Mouse (Mus musculus): Measurements from ENCODE around the gene Urm1.
A peak's percentile ranks its signal among the peaks of the same experiment; 100 is the strongest.
"Not testable (repeated sequence)": the region's sequence is repeated elsewhere in the genome, so short reads cannot be mapped to it uniquely, and the experiment has no call there.

Gene Urm1

DNA sequence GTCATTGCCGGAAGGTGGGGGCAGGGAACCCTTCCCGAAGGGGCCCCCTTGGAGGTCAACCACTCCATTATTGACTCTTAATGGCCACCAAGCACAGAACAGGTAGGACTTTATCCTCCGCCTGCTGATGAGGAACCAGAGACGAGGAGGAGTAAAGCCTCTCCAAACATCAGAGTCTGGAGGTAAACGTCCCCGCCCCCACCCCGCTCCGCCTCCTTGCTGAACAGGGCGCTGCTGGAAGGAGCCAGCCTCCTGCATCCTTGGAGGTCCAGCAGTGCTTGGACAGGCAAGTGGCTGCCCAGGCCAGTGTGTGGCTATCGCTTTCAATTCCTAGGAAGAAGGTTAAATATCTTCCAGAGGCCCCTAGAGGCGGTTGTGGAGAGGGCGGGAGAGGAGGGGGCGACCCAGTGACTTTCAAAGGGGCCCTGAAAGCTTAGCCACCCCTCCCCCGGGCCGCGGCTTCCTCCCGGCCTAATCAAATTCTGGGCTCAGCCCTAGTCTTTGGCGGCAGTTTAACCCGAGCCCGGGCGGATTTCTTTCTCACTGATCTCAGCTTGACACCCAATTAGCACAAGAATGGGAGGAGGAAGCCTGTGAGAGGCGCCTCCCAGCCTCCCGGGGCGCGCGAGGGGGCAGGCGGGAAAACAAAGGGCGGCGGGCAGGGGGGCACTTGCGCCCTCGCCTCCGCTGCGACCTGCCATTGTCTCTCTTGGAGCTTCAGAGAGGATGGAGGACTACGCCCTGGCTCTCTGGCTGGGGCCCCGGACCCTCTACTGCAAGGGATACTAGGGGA lies at the start of gene Urm1:
Gene Urm1, plus strand, starts transcription at position 51 of the 793 bp plus-strand sequence.
- DNase-seq (ENCODE audit: low read depth, low spot score) = peak; percentile 74

GRCm38 (mm10) chr2:29770162-29770561 lies 49.7 kb upstream of the Urm1 start:
- no peak for DNase-seq (ENCODE audit: low read depth, low spot score)

GRCm38 (mm10) chr2:29771611-29772461 lies 48.0 kb upstream of the Urm1 start:
- no peak for DNase-seq (ENCODE audit: low read depth, low spot score)

GRCm38 (mm10) chr2:29773323-29773722 lies 46.6 kb upstream of the Urm1 start:
- no peak for DNase-seq (ENCODE audit: low read depth, low spot score)

- not testable (repeated sequence) for DNase-seq (ENCODE audit: low read depth, low spot score)
Observed at GRCm38 (mm10) chr2:29781256-29781655, 38.6 kb upstream of the Urm1 start.

GRCm38 (mm10) chr2:29784290-29784689 lies 35.6 kb upstream of the Urm1 start:
- DNase-seq (ENCODE audit: low read depth, low spot score) = no peak

GRCm38 (mm10) chr2:29787104-29787917 lies 32.6 kb upstream of the Urm1 start, which contains the start of gene Coq4:
Gene Coq4 (plus strand): TSS chr2:29787493.
- DNase-seq (ENCODE audit: low read depth, low spot score) = peak; percentile 95

- DNase-seq (ENCODE audit: low read depth, low spot score) = peak; percentile 73
Observed at GRCm38 (mm10) chr2:29787937-29788681, 31.8 kb upstream of the Urm1 start, which contains the start of gene Trub2. Gene Trub2 (minus strand): TSS chr2:29788502.

DNA sequence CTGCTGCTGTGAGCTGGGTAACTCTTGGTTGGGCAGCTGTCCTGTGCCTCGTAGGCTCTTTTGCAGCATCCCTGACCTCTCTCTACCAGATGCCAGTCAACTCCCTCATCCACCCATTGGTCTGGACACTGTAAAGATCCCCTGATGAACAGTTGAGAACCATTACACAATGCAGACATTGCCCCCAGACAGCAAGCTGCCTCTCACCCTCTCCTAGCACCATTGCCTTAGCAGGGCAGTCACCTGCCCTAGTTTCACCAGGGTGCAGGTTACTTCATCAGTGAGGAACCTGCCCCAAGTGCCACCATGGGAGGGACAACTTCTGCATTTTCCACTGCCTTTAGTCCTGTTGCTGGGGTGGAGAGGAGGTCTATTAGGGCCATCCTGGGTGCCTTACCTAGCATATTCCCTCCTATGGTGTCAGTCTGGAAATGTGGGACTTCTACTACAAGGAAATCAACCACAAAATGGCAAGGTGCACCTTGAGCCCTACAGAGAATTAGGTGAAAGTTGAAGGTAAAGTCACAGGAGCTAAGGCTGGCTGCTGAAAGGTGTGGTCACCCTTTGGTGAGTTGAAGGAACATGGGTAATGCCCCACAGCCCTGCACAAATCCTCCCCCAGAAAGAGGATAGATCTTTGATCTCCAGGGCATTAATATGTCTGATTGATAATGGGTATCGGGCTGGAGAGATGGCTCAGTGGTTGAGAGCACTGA lies 26.9 kb upstream of the Urm1 start:
- no peak for DNase-seq (ENCODE audit: low read depth, low spot score)

- DNase-seq (ENCODE audit: low read depth, low spot score) = peak; percentile 85
Observed at GRCm38 (mm10) chr2:29802075-29802826, 17.6 kb upstream of the Urm1 start, which contains the start of gene Slc27a4. Gene Slc27a4 (plus strand): TSS chr2:29802634.

DNA sequence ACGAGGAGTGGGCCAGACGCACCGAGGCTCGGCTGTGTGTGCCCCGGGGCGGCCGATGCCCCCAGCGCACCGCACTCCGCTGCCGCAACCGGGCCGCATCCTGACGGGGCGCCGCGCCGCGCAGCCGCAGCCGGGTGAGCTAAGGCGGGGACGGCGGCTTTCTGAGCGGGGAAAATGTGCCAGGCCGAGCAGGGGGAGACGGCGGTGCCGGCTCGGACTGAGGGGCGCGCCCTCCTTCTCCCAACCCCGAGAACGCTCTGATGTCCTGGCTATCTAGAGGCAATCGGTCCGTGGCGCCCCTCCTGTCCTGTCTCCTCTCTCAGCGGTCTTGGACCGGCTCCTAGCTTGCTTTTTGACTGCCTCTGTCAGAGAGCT lies 17.1 kb upstream of the Urm1 start:
- DNase-seq (ENCODE audit: low read depth, low spot score) = no peak

DNA sequence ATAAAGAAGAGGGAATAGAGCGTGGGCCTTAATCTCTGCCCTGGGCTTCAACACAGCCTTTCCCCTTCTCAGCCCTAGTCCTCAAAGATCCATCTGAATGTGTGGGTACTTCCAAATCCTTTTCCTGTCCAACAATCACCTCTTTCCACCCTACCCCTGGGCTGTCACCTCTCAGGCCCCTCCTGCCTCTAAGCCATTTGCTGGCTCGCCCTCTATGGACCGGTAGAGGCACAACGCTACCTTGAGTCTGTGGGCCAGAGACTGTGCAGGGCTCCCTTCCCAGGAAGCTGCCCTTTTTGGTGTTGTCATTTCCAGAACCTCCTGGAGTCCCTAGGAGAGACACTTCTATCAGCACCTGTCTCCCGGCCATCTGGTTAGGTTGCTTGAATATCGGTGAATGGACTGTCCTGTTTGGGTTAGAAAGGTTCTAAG lies 16.5 kb upstream of the Urm1 start:
- no peak for DNase-seq (ENCODE audit: low read depth, low spot score)

DNA sequence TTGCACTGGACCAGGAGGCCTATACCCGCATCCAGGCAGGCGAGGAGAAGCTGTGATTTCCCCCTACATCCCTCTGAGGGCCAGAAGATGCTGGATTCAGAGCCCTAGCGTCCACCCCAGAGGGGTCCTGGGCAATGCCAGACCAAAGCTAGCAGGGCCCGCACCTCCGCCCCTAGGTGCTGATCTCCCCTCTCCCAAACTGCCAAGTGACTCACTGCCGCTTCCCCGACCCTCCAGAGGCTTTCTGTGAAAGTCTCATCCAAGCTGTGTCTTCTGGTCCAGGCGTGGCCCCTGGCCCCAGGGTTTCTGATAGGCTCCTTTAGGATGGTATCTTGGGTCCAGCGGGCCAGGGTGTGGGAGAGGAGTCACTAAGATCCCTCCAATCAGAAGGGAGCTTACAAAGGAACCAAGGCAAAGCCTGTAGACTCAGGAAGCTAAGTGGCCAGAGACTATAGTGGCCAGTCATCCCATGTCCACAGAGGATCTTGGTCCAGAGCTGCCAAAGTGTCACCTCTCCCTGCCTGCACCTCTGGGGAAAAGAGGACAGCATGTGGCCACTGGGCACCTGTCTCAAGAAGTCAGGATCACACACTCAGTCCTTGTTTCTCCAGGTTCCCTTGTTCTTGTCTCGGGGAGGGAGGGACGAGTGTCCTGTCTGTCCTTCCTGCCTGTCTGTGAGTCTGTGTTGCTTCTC lies 4.0 kb upstream of the Urm1 start:
- no peak for DNase-seq (ENCODE audit: low read depth, low spot score)

DNA sequence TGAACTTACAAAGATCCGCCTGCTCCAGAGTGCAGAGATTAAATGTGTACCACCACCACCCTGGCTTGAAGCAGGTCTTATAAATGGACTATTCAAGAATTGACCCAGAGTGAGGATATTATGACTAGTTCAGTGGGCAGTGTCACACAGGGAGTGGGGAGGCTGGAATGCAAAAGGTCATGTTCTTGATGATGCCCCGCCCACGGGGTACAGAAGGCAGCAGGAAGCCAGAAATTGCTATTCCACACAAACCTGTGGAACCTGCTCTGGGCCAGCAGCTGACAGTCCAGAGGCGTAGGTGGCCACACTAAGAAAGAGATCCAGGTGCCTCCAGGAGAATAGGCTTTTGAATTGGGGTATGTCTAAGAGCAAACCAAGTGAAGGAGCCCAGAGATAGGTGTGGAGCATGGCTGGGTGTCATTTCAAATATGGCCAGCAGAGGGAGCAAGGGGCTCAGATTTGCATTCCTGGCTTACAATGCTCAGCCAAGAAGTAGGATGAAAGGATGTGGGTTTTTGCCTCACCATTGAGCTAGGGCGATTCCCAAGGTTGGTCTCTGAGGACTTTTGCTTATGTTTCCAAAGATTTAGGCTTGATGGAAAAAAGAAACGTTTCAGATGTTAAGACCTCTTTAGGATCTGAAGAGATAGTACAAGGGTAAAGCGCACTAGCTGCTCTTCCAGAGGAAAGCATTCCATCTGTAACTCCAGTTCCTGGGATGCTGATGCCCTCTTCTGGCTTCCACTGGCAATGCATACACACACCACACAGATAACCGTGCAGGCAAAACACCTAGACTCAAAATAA lies 2.2 kb upstream of the Urm1 start:
- DNase-seq (ENCODE audit: low read depth, low spot score) = peak; percentile 89

DNA sequence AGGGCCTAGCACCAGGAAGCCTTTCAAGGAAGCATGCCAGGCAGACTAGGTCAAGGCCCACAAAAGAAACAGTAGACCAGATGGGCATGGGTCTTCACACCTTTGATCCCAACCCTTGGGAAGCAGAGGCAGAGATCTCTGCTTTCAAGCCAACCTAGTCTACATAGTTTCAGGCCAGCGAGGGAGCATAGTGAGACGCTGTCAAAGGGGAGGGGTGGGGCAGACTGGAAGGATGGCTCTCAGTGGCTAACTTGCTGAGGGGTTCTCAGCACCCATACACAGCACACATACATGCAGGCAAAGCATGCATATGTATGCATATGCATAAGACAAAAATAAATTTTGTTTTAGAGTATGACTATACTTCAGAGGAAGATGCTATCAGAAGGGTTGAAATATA lies 512 bp upstream of the Urm1 start:
- no peak for DNase-seq (ENCODE audit: low read depth, low spot score)

DNA sequence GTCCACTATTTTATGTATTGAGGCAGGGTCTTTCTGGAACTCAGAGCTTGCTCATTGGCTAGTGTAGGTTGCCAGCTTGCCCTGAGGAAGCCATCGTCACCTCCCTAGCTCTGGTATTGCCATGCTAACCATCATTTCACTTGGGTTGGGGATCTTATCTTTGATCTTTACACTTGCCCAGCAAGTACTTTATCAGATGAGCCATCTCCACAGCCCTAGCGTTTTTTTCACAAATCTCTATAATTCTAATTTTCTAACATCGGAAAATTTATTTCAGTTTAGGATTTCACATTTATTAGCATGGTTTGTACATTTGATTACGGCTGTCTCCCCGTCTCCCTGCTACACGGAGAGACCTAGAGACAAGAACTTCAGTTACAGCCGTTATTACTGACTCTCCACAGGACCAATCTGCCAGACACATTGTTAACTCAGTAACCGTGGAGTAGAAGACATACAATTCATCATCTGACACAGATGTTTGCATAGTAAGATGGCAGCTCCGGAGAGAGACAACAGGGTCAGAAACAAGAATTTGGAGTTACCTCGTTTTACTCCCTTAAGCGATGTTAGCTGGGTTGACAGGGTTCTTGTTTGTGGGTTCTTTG lies 6.5 kb downstream of the Urm1 start:
- DNase-seq (ENCODE audit: low read depth, low spot score) = no peak

- peak; percentile 98 for DNase-seq (ENCODE audit: low read depth, low spot score)
Observed at GRCm38 (mm10) chr2:29826926-29827708, 7.2 kb downstream of the Urm1 start.
